Mouse (Mus musculus) left cerebral cortex, postnatal 36 days (tissue): ENCODE measurements around the gene Lgi2. TPM values are rescaled to one million over a fixed set of nuclear protein-coding genes. Genes with fewer than 3 reads are reported as not detected.

Experiments
- DNase-seq, 2 experiments: peaks; one replicate each; pipeline ENCODE4 v3.0.0; 2021 to 2022; ENCODE audit warnings: low spot score in 2 of 2, mixed read lengths in 1 of 2
- intact Hi-C: fragments of 180-260 bp; cut with DNase I; formaldehyde crosslinking; loops from one replicate; pipeline ENCODE4 v1.15.1; 2025
- total RNA-seq, 2 experiments: library from RNA; stranded (reverse); gene quantifications; 2 replicates each; pipeline ENCODE4 v1.2.3; 2021

The Lgi2 gene
- total RNA-seq, 2 experiments from 2014 or later = 52.5 to 56.3 TPM

- intact Hi-C loops = no loop called here
- no peak for DNase-seq
Observed at GRCm38 (mm10) chr5:52543770-52544169, 22.5 kb downstream of the Lgi2 start.

GRCm38 (mm10) chr5:52540186-52540585, 26.1 kb downstream of the Lgi2 start:
- no peak for DNase-seq
- intact Hi-C loops = no loop called here

- intact Hi-C loops = no loop called here
Observed at GRCm38 (mm10) chr5:52539483-52539882, 26.8 kb downstream of the Lgi2 start.

GRCm38 (mm10) chr5:52537024-52537423, 29.2 kb downstream of the Lgi2 start:
- DNase-seq = no peak
- intact Hi-C loops = no loop called here

More at GRCm38 (mm10) chr5:52539483-52539882, 26.8 kb downstream of the Lgi2 start:
- DNase-seq = no peak

GRCm38 (mm10) chr5:52534798-52535590, 31.3 kb downstream of the Lgi2 start:
- no peak for DNase-seq

GRCm38 (mm10) chr5:52533705-52534104, 32.6 kb downstream of the Lgi2 start:
- intact Hi-C loops = no loop called here
- DNase-seq = no peak

More at GRCm38 (mm10) chr5:52534798-52535590, 31.3 kb downstream of the Lgi2 start:
- intact Hi-C loops = no loop called here

GRCm38 (mm10) chr5:52528545-52528944, 37.7 kb downstream of the Lgi2 start:
- peak in 1 of 2 experiments; percentile 20 for DNase-seq

GRCm38 (mm10) chr5:52526324-52526986, 39.8 kb downstream of the Lgi2 start:
- DNase-seq = no peak
- intact Hi-C loops = no loop called here

More at GRCm38 (mm10) chr5:52528545-52528944, 37.7 kb downstream of the Lgi2 start:
- intact Hi-C loops = no loop called here

- intact Hi-C loops = no loop called here
- DNase-seq = peak; percentile 31 to 44
Observed at GRCm38 (mm10) chr5:52524207-52524606, 42.1 kb downstream of the Lgi2 start.

- intact Hi-C loops = loop anchor here (5.0 to 10.0 kb wide), 4 partner anchors 43 to 403 kb away; no protein-coding TSS in a partner anchor
- DNase-seq = no peak
Observed at GRCm38 (mm10) chr5:52519921-52520320, 46.3 kb downstream of the Lgi2 start.

- intact Hi-C loops = loop anchor here (5.0 to 10.0 kb wide), 4 partner anchors 39 to 399 kb away; no protein-coding TSS in a partner anchor
- DNase-seq = peak; percentile 14 to 25
Observed at GRCm38 (mm10) chr5:52516072-52516476, 50.2 kb downstream of the Lgi2 start.

GRCm38 (mm10) chr5:52515246-52516021, 50.8 kb downstream of the Lgi2 start:
- intact Hi-C loops = loop anchor here (5.0 to 10.0 kb wide), 4 partner anchors 38 to 398 kb away; no protein-coding TSS in a partner anchor
- DNase-seq = peak; percentile 54 to 68

GRCm38 (mm10) chr5:52511089-52511488, 55.2 kb downstream of the Lgi2 start:
- no peak for DNase-seq
- intact Hi-C loops = loop anchor here (10.0 kb wide), 2 partner anchors 314 to 326 kb away; no protein-coding TSS in a partner anchor

- no peak for DNase-seq
- intact Hi-C loops = no loop called here
Observed at GRCm38 (mm10) chr5:52509416-52509815, 56.8 kb downstream of the Lgi2 start.

GRCm38 (mm10) chr5:52504666-52505065, 61.6 kb downstream of the Lgi2 start:
- intact Hi-C loops = no loop called here
- DNase-seq = no peak

GRCm38 (mm10) chr5:52504148-52504547, 62.1 kb downstream of the Lgi2 start:
- intact Hi-C loops = no loop called here
- DNase-seq = no peak

GRCm38 (mm10) chr5:52495671-52496070, 70.6 kb downstream of the Lgi2 start:
- intact Hi-C loops = no loop called here
- no peak for DNase-seq

- no peak for DNase-seq
- intact Hi-C loops = no loop called here
Observed at GRCm38 (mm10) chr5:52491496-52491895, 74.8 kb downstream of the Lgi2 start.

GRCm38 (mm10) chr5:52487559-52488430, 78.5 kb downstream of the Lgi2 start:
- DNase-seq = no peak
- intact Hi-C loops = no loop called here
